Mouse (Mus musculus) olfactory bulb, adult 2 months (tissue): ENCODE measurements around the gene Txndc11. TPM values are rescaled to one million over a fixed set of nuclear protein-coding genes. Genes with fewer than 3 reads are reported as not detected.
A peak's percentile ranks its signal among the peaks of the same experiment; 100 is the strongest.

Source experiments
- H3K27ac ChIP-seq: fragments of 200-500 bp; 2 replicates; pipeline ENCODE4 v1.5.1; 2012; ENCODE audit warnings: low read depth, low read length; ENCODE audit not compliant: insufficient read depth
- H3K4me1 ChIP-seq: fragments of 200-500 bp; 2 replicates; pipeline ENCODE4 v1.6.1; 2012; ENCODE audit warnings: low read length; ENCODE audit not compliant: control insufficient read depth, insufficient read depth
- H3K4me3 ChIP-seq: fragments of 200-500 bp; 2 replicates; pipeline ENCODE4 v1.5.1; 2012; ENCODE audit warnings: mild to moderate bottlenecking, low read depth, low read length, moderate library complexity; ENCODE audit not compliant: insufficient read depth
- CTCF ChIP-seq: fragments of 200-500 bp; IDR thresholded peaks from 2 replicates; pipeline ENCODE4 v1.5.1; 2012; ENCODE audit warnings: low read depth, mild to moderate bottlenecking, low read length, moderate library complexity; ENCODE audit not compliant: insufficient read depth
- POLR2A ChIP-seq: fragments of 200-500 bp; IDR thresholded peaks from 2 replicates; pipeline ENCODE4 v1.6.1; 2012; ENCODE audit warnings: mild to moderate bottlenecking, low read depth, low read length, moderate library complexity; ENCODE audit not compliant: insufficient read depth
- WGBS: fragments of 180-500 bp; shearing (Covaris S2); methylation state at CpG from one replicate; pipeline ENCODE4 v1.1.7; 2018; 5-methylcytosine and 5-hydroxymethylcytosine counted together
- polyA plus RNA-seq: library from polyadenylated mRNA; stranded (reverse); fragments of >200 nt; gene quantifications from 2 replicates; pipeline ENCODE4 v1.2.4, GENCODE M21; 2012; ENCODE audit warnings: low replicate concordance; ENCODE audit not compliant: missing spikeins, insufficient read depth, insufficient read length

Gene Txndc11
- polyA plus RNA-seq, 1 experiment: not detected

GRCm38 (mm10) chr16:11062794-11063721 lies 71.4 kb downstream of the Txndc11 start:
- Histone ChIP-seq H3K4me3 (no peak overlapping the region), H3K4me1 (peaks cover 19% of the 10 kb centered on the region), H3K27ac (peak overlapping the region; percentile 4; the same call in 1 of the 2 replicates)
- no peak for TF ChIP-seq POLR2A
- no peak for TF ChIP-seq CTCF
- 41% methylated on average over 13 of the region's 13 CpGs for WGBS

GRCm38 (mm10) chr16:11060645-11061044 lies 73.8 kb downstream of the Txndc11 start, which contains the start of gene Snn:
TSS of gene Snn (plus strand) at chr16:11060945.
- TF ChIP-seq CTCF (no peak), POLR2A (no peak)
- H3K4me1 ChIP-seq: peaks cover 16% of the 10 kb centered on the region
- 97% methylated on average over 4 of the region's 4 CpGs for WGBS
- H3K4me3 ChIP-seq: no peak within 1 kb of the TSS
- H3K27ac ChIP-seq: no peak within 1 kb of the TSS

GRCm38 (mm10) chr16:11055916-11056315 lies 78.5 kb downstream of the Txndc11 start:
- Histone ChIP-seq H3K4me1 (peaks cover 18% of the 10 kb centered on the region), H3K4me3 (no peak overlapping the region), H3K27ac (no peak overlapping the region)
- no peak for TF ChIP-seq POLR2A
- TF ChIP-seq CTCF: no peak
- WGBS: 70% methylated on average over 5 of the region's 5 CpGs

- TF ChIP-seq POLR2A (no peak), CTCF (no peak)
- WGBS: 45% methylated on average over 6 of the region's 6 CpGs
- peak overlapping the region; percentile 71; the same call in 1 of the 2 replicates for H3K27ac ChIP-seq
- H3K4me3 ChIP-seq: no peak overlapping the region
- peaks cover 24% of the 10 kb centered on the region for H3K4me1 ChIP-seq
Measured at GRCm38 (mm10) chr16:11054871-11055270, 79.6 kb downstream of the Txndc11 start.

GRCm38 (mm10) chr16:11054409-11054808 lies 80.0 kb downstream of the Txndc11 start:
- Histone ChIP-seq H3K4me3 (no peak overlapping the region), H3K27ac (0 out of 2 replicates have a peak overlapping the region, but pooled peaks have one; percentile 71), H3K4me1 (peaks cover 24% of the 10 kb centered on the region)
- TF ChIP-seq CTCF (no peak), POLR2A (no peak)
- WGBS: 72% methylated on average over 6 of the region's 6 CpGs

GRCm38 (mm10) chr16:11051134-11051533 lies 83.3 kb downstream of the Txndc11 start:
- Histone ChIP-seq H3K27ac (peak overlapping the region; percentile 74), H3K4me1 (peaks cover 24% of the 10 kb centered on the region), H3K4me3 (no peak overlapping the region)
- no peak for TF ChIP-seq CTCF
- no peak for TF ChIP-seq POLR2A
- 55% methylated on average over 11 of the region's 11 CpGs for WGBS

- Histone ChIP-seq H3K27ac (peak overlapping the region; percentile 74), H3K4me3 (no peak overlapping the region), H3K4me1 (peaks cover 20% of the 10 kb centered on the region)
- WGBS: 25% methylated on average over 2 of the region's 2 CpGs
- no peak for TF ChIP-seq POLR2A
- TF ChIP-seq CTCF: no peak
Measured at GRCm38 (mm10) chr16:11050226-11050625, 84.2 kb downstream of the Txndc11 start.

GRCm38 (mm10) chr16:11047130-11047529 lies 87.3 kb downstream of the Txndc11 start:
- peaks cover 12% of the 10 kb centered on the region for H3K4me1 ChIP-seq
- H3K27ac ChIP-seq: no peak overlapping the region
- H3K4me3 ChIP-seq: no peak overlapping the region
- 90% methylated on average over 7 of the region's 7 CpGs for WGBS
- TF ChIP-seq POLR2A: no peak
- TF ChIP-seq CTCF: no peak

- Histone ChIP-seq H3K4me3 (no peak overlapping the region), H3K27ac (no peak overlapping the region), H3K4me1 (peaks cover 12% of the 10 kb centered on the region)
- WGBS: 83% methylated on average over 7 of the region's 7 CpGs
- TF ChIP-seq POLR2A: no peak
- no peak for TF ChIP-seq CTCF
Measured at GRCm38 (mm10) chr16:11046437-11046836, 88.0 kb downstream of the Txndc11 start.
